Mouse (Mus musculus) heart, embryonic 12.5 days (tissue): ENCODE results near the gene Ccdc85a. TPM values are rescaled to one million over a fixed set of nuclear protein-coding genes. Genes with fewer than 3 reads are reported as not detected.
A peak's percentile ranks its signal among the peaks of the same experiment; 100 is the strongest.

Experiments
- ATAC-seq: fragments of 200-750 bp; cut with Nextera tagmentation; 2 replicates; pipeline ENCODE4 v1.8.0; 2017; ENCODE audit warnings: moderate TSS enrichment, moderate library complexity; ENCODE audit not compliant: insufficient number of reproducible peaks, low FRiP score
- H3K27ac ChIP-seq: fragments of 300-500 bp; sonication (generic); 2 replicates; pipeline ENCODE4 v1.5.1; 2016; ENCODE audit warnings: mild to moderate bottlenecking, moderate library complexity; ENCODE audit not compliant: poor library complexity, severe bottlenecking
- H3K27me3 ChIP-seq: fragments of 300-500 bp; sonication (generic); replicated peaks from 2 replicates; pipeline ENCODE4 v1.6.1; 2016; ENCODE audit warnings: mild to moderate bottlenecking, moderate library complexity
- H3K36me3 ChIP-seq: fragments of 300-500 bp; sonication (generic); 2 replicates; pipeline ENCODE4 v1.6.1; 2016; ENCODE audit warnings: mild to moderate bottlenecking, moderate library complexity
- H3K4me1 ChIP-seq: fragments of 300-500 bp; sonication (generic); replicated peaks from 2 replicates; pipeline ENCODE4 v1.6.1; 2016; ENCODE audit warnings: mild to moderate bottlenecking
- H3K4me2 ChIP-seq: fragments of 300-500 bp; sonication (generic); 2 replicates; pipeline ENCODE4 v1.6.1; 2016; ENCODE audit warnings: mild to moderate bottlenecking, moderate library complexity
- H3K4me3 ChIP-seq: fragments of 300-500 bp; sonication (generic); 2 replicates; pipeline ENCODE4 v1.5.1; 2016; ENCODE audit warnings: mild to moderate bottlenecking
- H3K9ac ChIP-seq: fragments of 300-500 bp; sonication (generic); 2 replicates; pipeline ENCODE4 v1.6.1; 2016; ENCODE audit warnings: mild to moderate bottlenecking, moderate library complexity
- H3K9me3 ChIP-seq: fragments of 300-500 bp; sonication (generic); replicated peaks from 2 replicates; pipeline ENCODE4 v1.6.1; 2016; ENCODE audit warnings: mild to moderate bottlenecking, moderate library complexity
- WGBS: fragments of 180-500 bp; shearing (Covaris S2); methylation state at CpG from one replicate; pipeline ENCODE4 v1.1.7; 2016; 5-methylcytosine and 5-hydroxymethylcytosine counted together
- polyA plus RNA-seq: library from polyadenylated mRNA; unstranded; fragments of >200 nt; fragmentation: Nextera tagmentation; extraction: Ambion mirVana; gene quantifications from 2 replicates; pipeline ENCODE4 v1.2.1, GENCODE M21; 2016

Ccdc85a gene
- polyA plus RNA-seq = 0.81 and 1.6 TPM in 2 replicates

GRCm38 (mm10) chr11:28583911-28584434 is at the start of gene Ccdc85a:
Ccdc85a (minus strand) TSS chr11:28584324.
- WGBS = under 1% methylated on average over 25 of the region's 25 CpGs
- Histone ChIP-seq H3K9me3 (no peaks in the 10 kb centered on the region), H3K27ac (no peak within 1 kb of the TSS), H3K4me1 (peaks cover 5% of the 10 kb centered on the region; the same call in 1 of the 2 replicates), H3K36me3 (no peaks in the 10 kb centered on the region), H3K4me3 (peak within 1 kb of the TSS; percentile 63), H3K27me3 (peaks cover 30% of the 10 kb centered on the region), H3K9ac (peak within 1 kb of the TSS; percentile 63), H3K4me2 (peak within 1 kb of the TSS; percentile 100)
- peak; percentile 88 for ATAC-seq

GRCm38 (mm10) chr11:28633571-28634125 is 49.5 kb upstream of the Ccdc85a start:
- 67% methylated on average over 1 of the region's 1 CpGs for WGBS
- Histone ChIP-seq H3K4me1 (no peaks in the 10 kb centered on the region), H3K36me3 (no peaks in the 10 kb centered on the region), H3K4me3 (no peak overlapping the region), H3K4me2 (no peak overlapping the region), H3K9me3 (no peaks in the 10 kb centered on the region), H3K27me3 (no peaks in the 10 kb centered on the region), H3K27ac (no peak overlapping the region), H3K9ac (no peak overlapping the region)
- no peak for ATAC-seq

- no peaks in the 10 kb centered on the region for H3K27me3 ChIP-seq
- no peak overlapping the region for H3K4me2 ChIP-seq
- 88% methylated on average over 1 of the region's 1 CpGs for WGBS
- no peaks in the 10 kb centered on the region for H3K4me1 ChIP-seq
- no peaks in the 10 kb centered on the region for H3K9me3 ChIP-seq
- no peaks in the 10 kb centered on the region for H3K36me3 ChIP-seq
- H3K9ac ChIP-seq = no peak overlapping the region
- no peak overlapping the region for H3K27ac ChIP-seq
- H3K4me3 ChIP-seq = no peak overlapping the region
- no peak for ATAC-seq
Measured at GRCm38 (mm10) chr11:28633093-28633492, 49.0 kb upstream of the Ccdc85a start.

GRCm38 (mm10) chr11:28630771-28631170 is 46.6 kb upstream of the Ccdc85a start:
- Histone ChIP-seq H3K36me3 (no peaks in the 10 kb centered on the region), H3K4me3 (no peak overlapping the region), H3K4me1 (no peaks in the 10 kb centered on the region), H3K27ac (no peak overlapping the region), H3K27me3 (no peaks in the 10 kb centered on the region), H3K9me3 (no peaks in the 10 kb centered on the region), H3K4me2 (no peak overlapping the region), H3K9ac (no peak overlapping the region)
- ATAC-seq = no peak
- 66% methylated on average over 2 of the region's 2 CpGs for WGBS

GRCm38 (mm10) chr11:28610781-28611491 is 26.8 kb upstream of the Ccdc85a start:
- H3K9me3 ChIP-seq = no peaks in the 10 kb centered on the region
- no peaks in the 10 kb centered on the region for H3K4me1 ChIP-seq
- no peaks in the 10 kb centered on the region for H3K27me3 ChIP-seq
- H3K4me2 ChIP-seq = no peak overlapping the region
- H3K36me3 ChIP-seq = no peaks in the 10 kb centered on the region
- H3K27ac ChIP-seq = no peak overlapping the region
- no peak for ATAC-seq
- no peak overlapping the region for H3K4me3 ChIP-seq
- no peak overlapping the region for H3K9ac ChIP-seq

- WGBS = 1% methylated on average over 62 of the region's 63 CpGs
- peaks cover 30% of the 10 kb centered on the region for H3K27me3 ChIP-seq
- H3K9me3 ChIP-seq = no peaks in the 10 kb centered on the region
- H3K4me1 ChIP-seq = peaks cover 5% of the 10 kb centered on the region; the same call in 1 of the 2 replicates
- ATAC-seq = peak; percentile 60
- no peak overlapping the region for H3K27ac ChIP-seq
- H3K4me3 ChIP-seq = peak overlapping the region; percentile 63
- H3K36me3 ChIP-seq = no peaks in the 10 kb centered on the region
- H3K9ac ChIP-seq = peak overlapping the region; percentile 63
- peak overlapping the region; percentile 100 for H3K4me2 ChIP-seq
Measured at GRCm38 (mm10) chr11:28583138-28583910, 800 bp downstream of the Ccdc85a start.

- peaks cover 5% of the 10 kb centered on the region; the same call in 1 of the 2 replicates for H3K4me1 ChIP-seq
- WGBS = 14% methylated on average over 5 of the region's 5 CpGs
- H3K4me3 ChIP-seq = no peak overlapping the region
- H3K4me2 ChIP-seq = no peak overlapping the region
- H3K9ac ChIP-seq = no peak overlapping the region
- no peaks in the 10 kb centered on the region for H3K9me3 ChIP-seq
- H3K36me3 ChIP-seq = no peaks in the 10 kb centered on the region
- peaks cover 30% of the 10 kb centered on the region for H3K27me3 ChIP-seq
- H3K27ac ChIP-seq = no peak overlapping the region
- no peak for ATAC-seq
Measured at GRCm38 (mm10) chr11:28582218-28582617, 1.9 kb downstream of the Ccdc85a start.

- WGBS = 73% methylated on average over 1 of the region's 1 CpGs
- ATAC-seq = no peak
- Histone ChIP-seq H3K4me3 (no peak overlapping the region), H3K9ac (no peak overlapping the region), H3K4me2 (no peak overlapping the region), H3K9me3 (no peaks in the 10 kb centered on the region; the same call in 1 of the 2 replicates), H3K4me1 (no peaks in the 10 kb centered on the region), H3K36me3 (no peaks in the 10 kb centered on the region), H3K27me3 (no peaks in the 10 kb centered on the region), H3K27ac (no peak overlapping the region)
Measured at GRCm38 (mm10) chr11:28572423-28572822, 11.7 kb downstream of the Ccdc85a start.

GRCm38 (mm10) chr11:28556420-28556819 is 27.7 kb downstream of the Ccdc85a start:
- Histone ChIP-seq H3K27ac (no peak overlapping the region), H3K4me2 (no peak overlapping the region), H3K36me3 (no peaks in the 10 kb centered on the region), H3K4me1 (no peaks in the 10 kb centered on the region), H3K9ac (no peak overlapping the region), H3K4me3 (no peak overlapping the region), H3K9me3 (no peaks in the 10 kb centered on the region), H3K27me3 (no peaks in the 10 kb centered on the region)
- ATAC-seq = no peak

GRCm38 (mm10) chr11:28543429-28543828 is 40.7 kb downstream of the Ccdc85a start:
- no peak overlapping the region for H3K9ac ChIP-seq
- no peaks in the 10 kb centered on the region for H3K4me1 ChIP-seq
- no peak overlapping the region for H3K27ac ChIP-seq
- no peak overlapping the region for H3K4me3 ChIP-seq
- H3K4me2 ChIP-seq = no peak overlapping the region
- H3K27me3 ChIP-seq = no peaks in the 10 kb centered on the region
- no peaks in the 10 kb centered on the region for H3K36me3 ChIP-seq
- WGBS = 81% methylated on average over 2 of the region's 2 CpGs
- ATAC-seq = no peak
- no peaks in the 10 kb centered on the region for H3K9me3 ChIP-seq

- Histone ChIP-seq H3K36me3 (no peaks in the 10 kb centered on the region), H3K4me3 (no peak overlapping the region), H3K4me2 (no peak overlapping the region), H3K9ac (no peak overlapping the region), H3K4me1 (no peaks in the 10 kb centered on the region), H3K27me3 (no peaks in the 10 kb centered on the region), H3K27ac (no peak overlapping the region), H3K9me3 (no peaks in the 10 kb centered on the region)
- no peak for ATAC-seq
- WGBS = 88% methylated on average over 1 of the region's 1 CpGs
Measured at GRCm38 (mm10) chr11:28541307-28541706, 42.8 kb downstream of the Ccdc85a start.
